Mouse (Mus musculus) stomach, postnatal 0 days (tissue): ENCODE measurements around the gene Olfr68. TPM values are rescaled to one million over a fixed set of nuclear protein-coding genes. Genes with fewer than 3 reads are reported as not detected.
"Not testable (repeated sequence)": the region's sequence is repeated elsewhere in the genome, so short reads cannot be mapped to it uniquely, and the experiment has no call there.

Experiments
- ATAC-seq: fragments of 200-750 bp; cut with Nextera tagmentation; 2 replicates; pipeline ENCODE4 v1.8.0; 2017; ENCODE audit not compliant: low FRiP score, low TSS enrichment
- DNase-seq: peaks from one replicate; pipeline ENCODE4 v3.0.0-alpha.2; 2016; ENCODE audit warnings: low spot score
- H3K27ac ChIP-seq: fragments of 300-500 bp; sonication (generic); replicated peaks from 2 replicates; pipeline ENCODE4 v1.5.1; 2014; ENCODE audit warnings: mild to moderate bottlenecking, control low read depth
- H3K27me3 ChIP-seq: fragments of 300-500 bp; sonication (generic); 2 replicates; pipeline ENCODE4 v1.6.1; 2014; ENCODE audit warnings: low read length; ENCODE audit not compliant: control insufficient read depth, insufficient read depth
- H3K36me3 ChIP-seq: fragments of 300-500 bp; sonication (generic); 2 replicates; pipeline ENCODE4 v1.6.1; 2014; ENCODE audit warnings: low read length, mixed read lengths; ENCODE audit not compliant: control insufficient read depth, insufficient read depth
- H3K4me1 ChIP-seq: fragments of 300-500 bp; sonication (generic); replicated peaks from 2 replicates; pipeline ENCODE4 v1.6.1; 2014; ENCODE audit warnings: antibody characterized with exemption; ENCODE audit not compliant: control insufficient read depth, insufficient read depth
- H3K4me2 ChIP-seq: fragments of 300-500 bp; sonication (generic); replicated peaks from 2 replicates; pipeline ENCODE4 v1.6.1; 2014; ENCODE audit warnings: low read depth, mild to moderate bottlenecking, control low read depth, moderate library complexity
- H3K4me3 ChIP-seq: fragments of 300-500 bp; sonication (generic); 2 replicates; pipeline ENCODE4 v1.5.1; 2014; ENCODE audit warnings: low read depth, low read length, control low read depth
- H3K9ac ChIP-seq: fragments of 300-500 bp; sonication (generic); 2 replicates; pipeline ENCODE4 v1.6.1; 2014; ENCODE audit warnings: mild to moderate bottlenecking, low read length, control low read depth, mixed read lengths
- H3K9me3 ChIP-seq: fragments of 300-500 bp; sonication (generic); 2 replicates; pipeline ENCODE4 v1.6.1; 2016; ENCODE audit warnings: low read length; ENCODE audit not compliant: control insufficient read depth
- CTCF ChIP-seq: IDR thresholded peaks from 2 replicates; pipeline ENCODE4 v1.5.1; 2016; ENCODE audit warnings: antibody characterized with exemption, low read depth, mild to moderate bottlenecking, moderate library complexity
- EP300 ChIP-seq: optimal IDR thresholded peaks from 2 replicates; pipeline ENCODE3; 2016; ENCODE audit warnings: antibody characterized with exemption
- WGBS: fragments of 180-500 bp; shearing (Covaris S2); extraction: QIAGEN DNeasy Blood & Tissue Kit; methylation state at CpG from one replicate; pipeline ENCODE4 v1.1.7; 2014; 5-methylcytosine and 5-hydroxymethylcytosine counted together
- polyA plus RNA-seq: library from polyadenylated mRNA; unstranded; fragments of >200 nt; fragmentation: Nextera tagmentation; extraction: Ambion mirVana; gene quantifications from 2 replicates; pipeline ENCODE4 v1.2.1, GENCODE M21; 2015

The Olfr68 gene
- polyA plus RNA-seq, 1 experiment from 2014 or later, result not detected

- Histone ChIP-seq H3K4me2 (no peak overlapping the region), H3K27me3 (no peaks in the 10 kb centered on the region), H3K9me3 (no peaks in the 10 kb centered on the region), H3K4me3 (no peak overlapping the region), H3K27ac (no peak overlapping the region), H3K9ac (no peak overlapping the region), H3K36me3 (no peaks in the 10 kb centered on the region), H3K4me1 (no peaks in the 10 kb centered on the region)
- no peak for ATAC-seq
- 63% methylated on average over 1 of the region's 1 CpGs for WGBS
- DNase-seq, result no peak
- TF ChIP-seq EP300 (no peak), CTCF (no peak)
Observed at GRCm38 (mm10) chr7:103809801-103810155, 30.3 kb upstream of the Olfr68 start.

DNA sequence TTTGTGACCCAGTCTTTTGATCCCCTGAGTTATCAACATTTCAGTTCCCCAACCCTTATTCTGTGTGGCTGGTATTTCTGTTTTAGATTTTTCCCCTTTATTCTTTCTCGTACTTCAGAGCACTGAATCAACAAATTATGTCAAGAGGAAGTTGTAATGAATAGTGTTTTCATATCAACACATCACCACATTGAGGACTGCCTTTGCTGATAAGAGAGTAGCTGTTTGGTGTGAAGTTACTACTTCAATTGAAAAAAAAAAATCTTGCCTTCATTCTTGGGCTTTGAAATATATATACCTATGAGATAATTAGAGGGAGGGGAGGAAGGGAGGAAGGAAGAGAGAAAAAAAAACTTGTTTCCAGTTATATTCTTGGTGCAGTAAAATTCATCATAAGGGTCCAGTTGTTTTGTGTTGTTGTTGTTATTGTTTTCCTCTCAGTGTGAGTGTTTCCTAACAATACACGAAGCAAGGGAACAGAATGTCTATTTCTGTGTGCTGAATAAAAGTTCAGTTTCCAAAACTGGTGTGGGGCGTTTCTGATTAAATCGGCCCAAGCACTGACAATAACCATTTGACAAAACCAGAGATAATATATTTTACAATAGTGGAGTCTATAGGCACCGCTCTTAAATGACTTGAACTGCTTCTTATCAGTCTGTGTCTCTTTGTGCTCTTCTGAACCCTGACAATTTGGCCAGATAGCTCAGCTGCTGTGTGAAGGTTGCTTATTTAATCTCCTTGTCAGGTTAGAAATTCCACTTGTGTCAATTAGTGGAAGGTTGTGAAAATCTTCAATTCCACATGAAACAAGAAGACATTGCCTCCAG is 29.7 kb upstream of the Olfr68 start:
- no peak for ATAC-seq
- no peak for DNase-seq
- H3K4me3 ChIP-seq, result no peak overlapping the region
- H3K9me3 ChIP-seq, result no peaks in the 10 kb centered on the region
- H3K9ac ChIP-seq, result no peak overlapping the region
- no peaks in the 10 kb centered on the region for H3K36me3 ChIP-seq
- H3K4me2 ChIP-seq, result no peak overlapping the region
- H3K4me1 ChIP-seq, result no peaks in the 10 kb centered on the region
- H3K27ac ChIP-seq, result no peak overlapping the region
- TF ChIP-seq EP300 (no peak), CTCF (no peak)
- no peaks in the 10 kb centered on the region for H3K27me3 ChIP-seq
- WGBS, result 39% methylated on average over 5 of the region's 5 CpGs

GRCm38 (mm10) chr7:103808120-103808519 is 28.6 kb upstream of the Olfr68 start:
- not testable (repeated sequence) for H3K9ac ChIP-seq, DNase-seq, H3K36me3 ChIP-seq, H3K4me3 ChIP-seq, H3K4me1 ChIP-seq, H3K4me2 ChIP-seq, H3K9me3 ChIP-seq, H3K27ac ChIP-seq, ATAC-seq, H3K27me3 ChIP-seq
- WGBS, result 59% methylated on average over 2 of the region's 2 CpGs

- H3K4me1 ChIP-seq, result no peaks in the 10 kb centered on the region
- H3K4me2 ChIP-seq, result no peak overlapping the region
- ATAC-seq (no peak), DNase-seq (no peak)
- H3K4me3 ChIP-seq, result no peak overlapping the region
- no peak overlapping the region for H3K27ac ChIP-seq
- no peaks in the 10 kb centered on the region for H3K27me3 ChIP-seq
- 36% methylated on average over 1 of the region's 1 CpGs for WGBS
- no peaks in the 10 kb centered on the region for H3K36me3 ChIP-seq
- TF ChIP-seq CTCF, result peak; percentile 69
- no peak for TF ChIP-seq EP300
- no peak overlapping the region for H3K9ac ChIP-seq
- no peaks in the 10 kb centered on the region for H3K9me3 ChIP-seq
Observed at GRCm38 (mm10) chr7:103806856-103807255, 27.4 kb upstream of the Olfr68 start.

DNA sequence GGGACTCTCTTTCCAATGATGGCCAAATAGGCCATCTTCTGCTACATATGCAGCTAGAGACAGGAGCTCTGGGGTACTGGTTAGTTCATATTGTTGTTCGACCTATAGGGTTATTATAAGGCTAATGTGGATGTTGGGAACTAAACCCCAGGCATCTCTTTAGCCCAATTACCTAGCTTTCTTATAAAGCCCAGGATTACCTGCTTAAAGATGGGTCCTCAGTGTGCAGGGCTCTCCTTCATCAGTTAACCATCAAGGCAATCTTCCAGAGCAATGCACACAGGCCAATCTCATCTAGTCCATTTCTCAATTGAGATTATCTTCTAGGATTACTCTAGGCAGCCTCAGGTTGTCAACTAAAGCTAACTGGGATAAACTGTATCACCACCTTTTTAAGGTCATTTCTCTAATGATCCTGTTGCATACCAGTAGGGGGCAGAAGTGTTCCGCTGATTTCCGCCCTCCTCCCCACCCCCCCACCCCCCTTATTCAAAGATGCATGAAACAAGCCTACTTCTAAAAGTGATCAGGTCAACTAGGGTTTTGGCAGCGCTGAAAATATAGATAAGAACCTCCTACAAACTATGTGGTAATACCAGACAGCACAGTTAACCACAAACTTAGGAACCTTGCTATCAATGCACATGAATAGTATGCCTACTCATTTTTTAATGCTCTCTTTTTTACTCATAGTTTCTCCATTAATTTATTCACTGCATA is 13.3 kb upstream of the Olfr68 start:
- Histone ChIP-seq H3K36me3 (no peaks in the 10 kb centered on the region), H3K27me3 (no peaks in the 10 kb centered on the region), H3K4me1 (no peaks in the 10 kb centered on the region), H3K4me3 (no peak overlapping the region), H3K9ac (no peak overlapping the region), H3K9me3 (no peaks in the 10 kb centered on the region), H3K27ac (no peak overlapping the region), H3K4me2 (no peak overlapping the region)
- TF ChIP-seq CTCF (no peak), EP300 (no peak)
- no peak for ATAC-seq
- no peak for DNase-seq
- WGBS, result 19% methylated on average over 4 of the region's 4 CpGs

- Histone ChIP-seq H3K4me2 (no peak within 1 kb of the TSS), H3K27me3 (no peaks in the 10 kb centered on the region), H3K9ac (no peak within 1 kb of the TSS), H3K27ac (no peak within 1 kb of the TSS), H3K9me3 (no peaks in the 10 kb centered on the region), H3K36me3 (no peaks in the 10 kb centered on the region), H3K4me3 (no peak within 1 kb of the TSS), H3K4me1 (no peaks in the 10 kb centered on the region)
- ATAC-seq (no peak), DNase-seq (no peak)
- TF ChIP-seq EP300 (no peak), CTCF (no peak)
- 63% methylated on average over 3 of the region's 3 CpGs for WGBS
Observed at GRCm38 (mm10) chr7:103791721-103792120, 12.2 kb upstream of the Olfr68 start, which contains the start of gene Olfr67. Gene Olfr67, minus strand, starts transcription at chr7:103791821.

- not testable (repeated sequence) for ATAC-seq, H3K9me3 ChIP-seq, H3K9ac ChIP-seq, H3K4me3 ChIP-seq, H3K36me3 ChIP-seq, H3K4me2 ChIP-seq, H3K27ac ChIP-seq, H3K4me1 ChIP-seq, DNase-seq, H3K27me3 ChIP-seq
- WGBS, result 70% methylated on average over 3 of the region's 4 CpGs
Observed at GRCm38 (mm10) chr7:103777652-103778051, 1.8 kb downstream of the Olfr68 start.
